In the genomic region with DNA sequence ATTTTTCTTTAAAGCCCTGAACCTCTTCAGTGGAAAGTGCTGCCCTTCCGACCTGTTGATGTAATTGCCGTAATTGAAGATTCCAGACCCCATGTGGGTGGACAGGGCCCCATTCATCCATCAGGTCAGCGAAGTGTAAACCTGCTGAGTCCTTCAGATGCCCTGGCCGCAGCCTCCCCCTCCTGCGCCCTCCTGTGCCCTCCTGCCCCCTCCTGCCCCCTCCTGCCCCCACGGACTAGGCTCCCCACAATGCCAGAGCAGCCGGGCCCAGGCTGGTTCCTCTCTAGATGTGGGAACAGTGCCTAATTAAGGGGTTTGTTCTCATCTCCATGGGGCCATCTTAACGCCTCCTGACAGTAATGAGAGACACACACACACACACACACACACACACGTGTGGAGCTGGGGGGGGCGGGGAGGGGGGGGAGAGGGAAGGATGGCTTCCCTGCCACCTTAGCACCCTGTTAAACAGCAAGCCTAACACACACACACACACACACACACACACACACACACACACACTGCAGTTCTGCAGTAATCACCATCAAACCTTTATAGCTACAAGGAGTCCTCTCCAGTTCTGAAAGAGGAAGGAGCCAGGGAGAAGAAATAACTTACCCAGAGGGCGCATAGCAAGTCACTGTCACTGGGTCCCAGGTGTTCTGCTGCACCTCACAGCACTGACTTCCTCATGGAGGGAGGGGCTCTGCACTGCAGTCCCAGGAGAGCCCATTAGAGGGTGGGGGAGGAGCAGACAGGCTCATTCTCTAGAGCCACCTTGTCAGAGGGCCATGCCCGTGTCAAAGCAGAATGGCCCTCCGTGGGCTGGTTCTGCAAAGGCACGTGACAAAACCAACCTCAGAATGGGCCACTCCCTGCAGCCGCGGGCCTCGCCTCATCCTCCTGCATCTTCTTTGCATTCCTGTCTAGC, we compare ENCODE assay signal across 9 mouse cellular contexts. TPM values are rescaled to one million over a fixed set of nuclear protein-coding genes. Genes with fewer than 3 reads are reported as not detected.
DNase-seq lines count a peak whose midpoint lies in the region; ATAC-seq and TF ChIP-seq lines count a peak whose summit lies in the region.
"Had no signal": no experiment of that assay in that cellular context is flagged by ENCODE, and none has a peak within 500 bp of the region (broad histone marks: within the 10 kb centered on the region; RNA-seq: fewer than 3 reads in every experiment).

No protein-coding gene starts in this region.

- peak overlapping the region; percentile 11; the same call in 1 of the 2 replicates for H3K4me2 ChIP-seq in midbrain, embryonic 13.5 days (replicated peaks)

- peak overlapping the region; percentile 24 for H3K4me3 ChIP-seq in E14TG2a.4 (replicated peaks; ENCODE audit: low read length)
- no peak overlapping the region for H3K4me3 ChIP-seq in midbrain, embryonic 13.5 days (replicated peaks)
- no peak overlapping the region for H3K4me3 ChIP-seq in thymus, adult 2 months (ENCODE audit: control insufficient read depth, insufficient read depth, low read length)
- H3K4me3 ChIP-seq: erythroblast, embryonic 14.5 days had no signal

- H3K27me3 ChIP-seq in E14TG2a.4 (ENCODE audit: insufficient read depth, low read length) = peaks cover 22% of the 10 kb centered on the region; the same call in 1 of the 2 replicates
- peaks cover 62% of the 10 kb centered on the region for H3K27me3 ChIP-seq in midbrain, embryonic 13.5 days
- no peaks in the 10 kb centered on the region for H3K27me3 ChIP-seq in thymus, adult 2 months (ENCODE audit: control insufficient read depth, insufficient read depth, low read length)

- ATAC-seq in hematopoietic stem cell, adult 5-6 weeks (replicated peaks in 1 of 2; ENCODE audit: insufficient read depth in 1 of 2, low FRiP score in 2 of 2, low TSS enrichment in 1 of 2, low read depth in 1 of 2, poor library complexity in 2 of 2, severe bottlenecking in 2 of 2) = peak; percentile 73 to 83
- peak; percentile 72 for ATAC-seq in midbrain, embryonic 13.5 days
- no peak for ATAC-seq in cerebellum, adult (ENCODE audit: insufficient number of reproducible peaks, low FRiP score, low TSS enrichment)

- no peak overlapping the region for H3K27ac ChIP-seq in midbrain, embryonic 13.5 days
- H3K27ac ChIP-seq in thymus, adult 2 months (ENCODE audit: control insufficient read depth, insufficient read depth, low read length) = no peak overlapping the region

- WGBS in midbrain, embryonic 13.5 days = 15% methylated on average over 14 of the region's 17 CpGs
- WGBS in thymus, adult 2 months = 35% methylated on average over 15 of the region's 17 CpGs

- TF ChIP-seq POLR2A in thymus, adult 2 months (IDR thresholded peaks at IDR 0.05; ENCODE audit: control insufficient read depth, extremely low read depth, insufficient read depth, low read length, poor library complexity) = no peak

- no peaks in the 10 kb centered on the region for H3K9me3 ChIP-seq in E14TG2a.4 (ENCODE audit: low read length)
- H3K9me3 ChIP-seq in midbrain, embryonic 13.5 days = no peaks in the 10 kb centered on the region

- TF ChIP-seq CTCF in E14TG2a.4 (conservative IDR thresholded peaks at IDR 0.05; ENCODE audit: low read length) = no peak
- no peak for TF ChIP-seq CTCF in thymus, adult 2 months (IDR thresholded peaks at IDR 0.05; ENCODE audit: borderline replicate concordance, control insufficient read depth, extremely low read depth, insufficient read depth, low read length, poor library complexity)

- H3K9ac ChIP-seq in midbrain, embryonic 13.5 days (replicated peaks) = 0 out of 2 replicates have a peak overlapping the region, but pooled peaks have one; percentile 16

- H3K4me1 ChIP-seq in E14TG2a.4 (replicated peaks; ENCODE audit: low read depth, low read length) = peaks cover 55% of the 10 kb centered on the region
- H3K4me1 ChIP-seq in midbrain, embryonic 13.5 days (replicated peaks) = peaks cover 12% of the 10 kb centered on the region
- H3K4me1 ChIP-seq in thymus, adult 2 months (replicated peaks; ENCODE audit: control insufficient read depth, insufficient read depth, low read length) = peaks cover 7% of the 10 kb centered on the region

- H3K36me3 ChIP-seq in E14TG2a.4 (ENCODE audit: insufficient read depth, low read length) = no peaks in the 10 kb centered on the region
- H3K36me3 ChIP-seq in midbrain, embryonic 13.5 days = no peaks in the 10 kb centered on the region
- H3K36me3 ChIP-seq in thymus, adult 2 months (ENCODE audit: control insufficient read depth, insufficient read depth, low read length) = no peaks in the 10 kb centered on the region

- peak; percentile 94 for DNase-seq in A20 (ENCODE audit: low read depth, low spot score)
- DNase-seq in thymus, adult 2 months = peak; percentile 46
- DNase-seq in urinary bladder, postnatal 14 days (ENCODE audit: low spot score) = no peak
- DNase-seq in frontal cortex, postnatal 25 days (ENCODE audit: low spot score in 2 of 2) = no peak

RNA-seq across cellular contexts. Expression of a gene that starts 25.3 kb away (rescaled TPM):
- total RNA-seq in hematopoietic stem cell, adult 5-6 weeks (2017) = 14.6 and 37.9 TPM in 2 replicates
- 14.1 and 19.7 TPM in 2 replicates for polyA plus RNA-seq in midbrain, embryonic 13.5 days (2015; fragmentation: Nextera tagmentation; extraction: Ambion mirVana)
- 33.4 and 40.6 TPM in 2 replicates for polyA plus RNA-seq in thymus, adult 2 months (2012; rRNA removed)

Comparison
In these comparisons a context has a peak if more than half of its experiments do, and no peak if none do; other contexts are left out.
1. DNase-seq: peak in A20 (single experiment) and thymus, adult 2 months (single experiment); none in urinary bladder, postnatal 14 days (single experiment) and frontal cortex, postnatal 25 days (0 of 2).